Mouse (Mus musculus): ENCODE measurements around the gene Aup1. TPM values are rescaled to one million over a fixed set of nuclear protein-coding genes. Genes with fewer than 3 reads are reported as not detected.

The Aup1 gene
- polyA plus RNA-seq, 1 experiment from 2014 or later, result 164 TPM

GRCm38 (mm10) chr6:83080210-83080609 is 25.9 kb downstream of the Aup1 start:
- no peak for DNase-seq (ENCODE audit: extremely low spot score, low spot score)
- Histone ChIP-seq H3K9me3 (no peaks in the 10 kb centered on the region), H3K4me1 (peaks cover 41% of the 10 kb centered on the region), H3K36me3 (replicated peaks) (peaks cover 29% of the 10 kb centered on the region), H3K4me3 (no peak overlapping the region), H3K27ac (no peak overlapping the region), H3K27me3 (ENCODE audit: poor library complexity, severe bottlenecking) (peaks cover 69% of the 10 kb centered on the region)
- WGBS, result 97% methylated on average over 5 of the region's 5 CpGs

- peaks cover 29% of the 10 kb centered on the region for H3K36me3 ChIP-seq (replicated peaks)
- no peak overlapping the region for H3K4me3 ChIP-seq
- no peak for DNase-seq (ENCODE audit: extremely low spot score, low spot score)
- H3K27ac ChIP-seq, result no peak overlapping the region
- H3K9me3 ChIP-seq, result no peaks in the 10 kb centered on the region
- WGBS, result 10% methylated on average over 5 of the region's 5 CpGs
- peaks cover 57% of the 10 kb centered on the region for H3K4me1 ChIP-seq
- peaks cover 77% of the 10 kb centered on the region for H3K27me3 ChIP-seq (ENCODE audit: poor library complexity, severe bottlenecking)
Measured at GRCm38 (mm10) chr6:83083497-83083896, 29.2 kb downstream of the Aup1 start.

- WGBS, result 2% methylated on average over 6 of the region's 6 CpGs
- H3K27ac ChIP-seq, result no peak overlapping the region
- H3K27me3 ChIP-seq (ENCODE audit: poor library complexity, severe bottlenecking), result peaks cover 86% of the 10 kb centered on the region
- H3K9me3 ChIP-seq, result no peaks in the 10 kb centered on the region
- H3K4me3 ChIP-seq, result no peak overlapping the region
- DNase-seq (ENCODE audit: extremely low spot score, low spot score), result no peak
- H3K4me1 ChIP-seq, result peaks cover 48% of the 10 kb centered on the region
- peaks cover 29% of the 10 kb centered on the region for H3K36me3 ChIP-seq (replicated peaks)
Measured at GRCm38 (mm10) chr6:83084477-83084876, 30.2 kb downstream of the Aup1 start.

- Histone ChIP-seq H3K9me3 (no peaks in the 10 kb centered on the region), H3K4me3 (peak within 1 kb of the TSS; percentile 43), H3K27me3 (ENCODE audit: poor library complexity, severe bottlenecking) (peaks cover 96% of the 10 kb centered on the region), H3K27ac (no peak within 1 kb of the TSS), H3K36me3 (replicated peaks) (peaks cover 12% of the 10 kb centered on the region), H3K4me1 (peaks cover 43% of the 10 kb centered on the region)
- DNase-seq (ENCODE audit: extremely low spot score, low spot score), result no peak
- WGBS, result 3% methylated on average over 42 of the region's 42 CpGs
Measured at GRCm38 (mm10) chr6:83086121-83087035, 32.1 kb downstream of the Aup1 start, which contains the start of gene Lbx2. Lbx2 (plus strand) TSS chr6:83086367.

GRCm38 (mm10) chr6:83087205-83087925 is 33.0 kb downstream of the Aup1 start:
- H3K27me3 ChIP-seq (ENCODE audit: poor library complexity, severe bottlenecking), result peaks cover 96% of the 10 kb centered on the region
- no peaks in the 10 kb centered on the region for H3K9me3 ChIP-seq
- peak overlapping the region; percentile 43 for H3K4me3 ChIP-seq
- H3K27ac ChIP-seq, result no peak overlapping the region
- under 1% methylated on average over 47 of the region's 47 CpGs for WGBS
- H3K36me3 ChIP-seq (replicated peaks), result peaks cover 2% of the 10 kb centered on the region
- peak; percentile 30 for DNase-seq (ENCODE audit: extremely low spot score, low spot score)
- H3K4me1 ChIP-seq, result peaks cover 43% of the 10 kb centered on the region

- no peaks in the 10 kb centered on the region for H3K36me3 ChIP-seq (replicated peaks)
- peak overlapping the region; percentile 43 for H3K4me3 ChIP-seq
- no peak overlapping the region for H3K27ac ChIP-seq
- peaks cover 43% of the 10 kb centered on the region for H3K4me1 ChIP-seq
- H3K9me3 ChIP-seq, result no peaks in the 10 kb centered on the region
- 3% methylated on average over 9 of the region's 9 CpGs for WGBS
- no peak for DNase-seq (ENCODE audit: extremely low spot score, low spot score)
- H3K27me3 ChIP-seq (ENCODE audit: poor library complexity, severe bottlenecking), result peaks cover 96% of the 10 kb centered on the region
Measured at GRCm38 (mm10) chr6:83087926-83088260, 33.6 kb downstream of the Aup1 start.

GRCm38 (mm10) chr6:83092416-83093127 is 38.3 kb downstream of the Aup1 start:
- 52% methylated on average over 6 of the region's 6 CpGs for WGBS
- H3K4me1 ChIP-seq, result peaks cover 10% of the 10 kb centered on the region
- peaks cover 68% of the 10 kb centered on the region for H3K27me3 ChIP-seq (ENCODE audit: poor library complexity, severe bottlenecking)
- H3K36me3 ChIP-seq (replicated peaks), result no peaks in the 10 kb centered on the region
- H3K4me3 ChIP-seq, result no peak overlapping the region
- no peak for DNase-seq (ENCODE audit: extremely low spot score, low spot score)
- no peak overlapping the region for H3K27ac ChIP-seq
- H3K9me3 ChIP-seq, result no peaks in the 10 kb centered on the region

- no peak overlapping the region for H3K27ac ChIP-seq
- DNase-seq (ENCODE audit: extremely low spot score, low spot score), result no peak
- H3K27me3 ChIP-seq (ENCODE audit: poor library complexity, severe bottlenecking), result peaks cover 49% of the 10 kb centered on the region
Measured at GRCm38 (mm10) chr6:83095968-83096367, 41.6 kb downstream of the Aup1 start.

GRCm38 (mm10) chr6:83098411-83098810 is 44.1 kb downstream of the Aup1 start:
- H3K27me3 ChIP-seq (ENCODE audit: poor library complexity, severe bottlenecking), result peaks cover 42% of the 10 kb centered on the region
- 76% methylated on average over 2 of the region's 2 CpGs for WGBS
- no peaks in the 10 kb centered on the region for H3K9me3 ChIP-seq
- H3K4me3 ChIP-seq, result no peak overlapping the region
- H3K4me1 ChIP-seq, result peaks cover 26% of the 10 kb centered on the region
- no peak overlapping the region for H3K27ac ChIP-seq
- no peaks in the 10 kb centered on the region for H3K36me3 ChIP-seq (replicated peaks)
- DNase-seq (ENCODE audit: extremely low spot score, low spot score), result no peak

More at GRCm38 (mm10) chr6:83095968-83096367, 41.6 kb downstream of the Aup1 start:
- Histone ChIP-seq H3K36me3 (replicated peaks) (no peaks in the 10 kb centered on the region), H3K4me3 (no peak overlapping the region), H3K9me3 (no peaks in the 10 kb centered on the region), H3K4me1 (peaks cover 3% of the 10 kb centered on the region; the same call in 1 of the 2 replicates)
- WGBS, result 48% methylated on average over 6 of the region's 6 CpGs

- peaks cover 27% of the 10 kb centered on the region for H3K4me1 ChIP-seq
- no peak for DNase-seq (ENCODE audit: extremely low spot score, low spot score)
- peak within 1 kb of the TSS; percentile 89 for H3K27ac ChIP-seq
- peaks cover 4% of the 10 kb centered on the region; the same call in 1 of the 2 replicates for H3K36me3 ChIP-seq (replicated peaks)
- no peaks in the 10 kb centered on the region for H3K9me3 ChIP-seq
- H3K27me3 ChIP-seq (ENCODE audit: poor library complexity, severe bottlenecking), result peaks cover 31% of the 10 kb centered on the region
- WGBS, result under 1% methylated on average over 25 of the region's 25 CpGs
- H3K4me3 ChIP-seq, result peak within 1 kb of the TSS; percentile 84
Measured at GRCm38 (mm10) chr6:83101316-83101687, 47.0 kb downstream of the Aup1 start, which contains the start of the genes Ccdc142 and Gm42688. Ccdc142 (plus strand) TSS chr6:83101601. Gm42688 (plus strand) TSS chr6:83101617.

- Histone ChIP-seq H3K27me3 (ENCODE audit: poor library complexity, severe bottlenecking) (peaks cover 28% of the 10 kb centered on the region), H3K4me1 (peaks cover 27% of the 10 kb centered on the region), H3K36me3 (replicated peaks) (peaks cover 4% of the 10 kb centered on the region; the same call in 1 of the 2 replicates), H3K4me3 (peak overlapping the region; percentile 84), H3K9me3 (no peaks in the 10 kb centered on the region), H3K27ac (peak overlapping the region; percentile 89)
- peak; percentile 79 for DNase-seq (ENCODE audit: extremely low spot score, low spot score)
- under 1% methylated on average over 74 of the region's 74 CpGs for WGBS
Measured at GRCm38 (mm10) chr6:83101688-83102556, 47.6 kb downstream of the Aup1 start.

Measured in forebrain, embryonic 10.5 days (tissue).